Mouse (Mus musculus) megakaryocyte, embryonic 14.5 days (primary cell): ENCODE data around the gene Tmigd3.

Experiments
- FLI1 ChIP-seq: IDR thresholded peaks from 2 replicates; pipeline ENCODE4 v1.6.1; 2012; ENCODE audit warnings: low read length, inconsistent platforms, mixed read lengths
- GATA1 ChIP-seq: IDR thresholded peaks from 3 replicates; pipeline ENCODE4 v1.6.1; 2012; ENCODE audit warnings: mixed read lengths, low read length, inconsistent platforms, borderline replicate concordance

GRCm38 (mm10) chr3:105928781-105929180 is 58.1 kb downstream of the Tmigd3 start:
- TF ChIP-seq GATA1: no peak
- TF ChIP-seq FLI1: no peak
